Mouse (Mus musculus) heart, embryonic 16.5 days (tissue): ENCODE results near the gene Ppil4. TPM values are rescaled to one million over a fixed set of nuclear protein-coding genes. Genes with fewer than 3 reads are reported as not detected.

Source experiments
- ATAC-seq: fragments of 200-750 bp; cut with Nextera tagmentation; replicated peaks from 2 replicates; pipeline ENCODE4 v1.8.0; 2017; ENCODE audit warnings: moderate number of reproducible peaks; ENCODE audit not compliant: insufficient read depth, low FRiP score; ENCODE audit errors: extremely low read depth
- H3K27ac ChIP-seq: fragments of 300-500 bp; sonication (generic); 2 replicates; pipeline ENCODE4 v1.5.1; 2014; ENCODE audit warnings: mild to moderate bottlenecking, low read length, control low read depth, moderate library complexity
- H3K27me3 ChIP-seq: fragments of 300-500 bp; sonication (generic); 2 replicates; pipeline ENCODE4 v1.6.1; 2014; ENCODE audit warnings: low read length, mixed read lengths; ENCODE audit not compliant: control insufficient read depth, insufficient read depth
- H3K36me3 ChIP-seq: fragments of 300-500 bp; sonication (generic); 2 replicates; pipeline ENCODE4 v1.6.1; 2014; ENCODE audit not compliant: control insufficient read depth, insufficient read depth
- H3K4me1 ChIP-seq: fragments of 300-500 bp; sonication (generic); 2 replicates; pipeline ENCODE4 v1.6.1; 2014; ENCODE audit warnings: low read length, mixed read lengths; ENCODE audit not compliant: control insufficient read depth, insufficient read depth
- H3K4me2 ChIP-seq: fragments of 300-500 bp; sonication (generic); 2 replicates; pipeline ENCODE4 v1.6.1; 2014; ENCODE audit warnings: low read depth, mild to moderate bottlenecking, control low read depth, low read length
- H3K4me3 ChIP-seq: fragments of 300-500 bp; sonication (generic); 2 replicates; pipeline ENCODE4 v1.5.1; 2014; ENCODE audit warnings: mild to moderate bottlenecking, control low read depth, low read length
- H3K9ac ChIP-seq: fragments of 300-500 bp; sonication (generic); 2 replicates; pipeline ENCODE4 v1.6.1; 2014; ENCODE audit warnings: low read length, control low read depth
- H3K9me3 ChIP-seq: fragments of 300-500 bp; sonication (generic); replicated peaks from 2 replicates; pipeline ENCODE4 v1.6.1; 2016; ENCODE audit warnings: low read length; ENCODE audit not compliant: control insufficient read depth
- WGBS: fragments of 180-500 bp; shearing (Covaris S2); extraction: QIAGEN DNeasy Blood & Tissue Kit; methylation state at CpG from one replicate; pipeline ENCODE4 v1.1.7; 2014; 5-methylcytosine and 5-hydroxymethylcytosine counted together
- polyA plus RNA-seq: library from polyadenylated mRNA; unstranded; fragments of >200 nt; fragmentation: Nextera tagmentation; extraction: Ambion mirVana; gene quantifications from 2 replicates; pipeline ENCODE4 v1.2.1, GENCODE M21; 2015

Gene Ppil4
- polyA plus RNA-seq, 1 experiment from 2014 or later, result 34.1 TPM

GRCm38 (mm10) chr10:7819156-7819555, 26.5 kb downstream of the Ppil4 start:
- Histone ChIP-seq H3K4me1 (no peaks in the 10 kb centered on the region), H3K4me3 (no peak overlapping the region), H3K27me3 (no peaks in the 10 kb centered on the region), H3K9me3 (no peaks in the 10 kb centered on the region), H3K4me2 (no peak overlapping the region), H3K9ac (no peak overlapping the region), H3K36me3 (peaks cover 28% of the 10 kb centered on the region), H3K27ac (no peak overlapping the region)
- no peak for ATAC-seq
- 88% methylated on average over 4 of the region's 4 CpGs for WGBS

- no peaks in the 10 kb centered on the region for H3K9me3 ChIP-seq
- H3K9ac ChIP-seq, result no peak overlapping the region
- H3K4me1 ChIP-seq, result no peaks in the 10 kb centered on the region
- WGBS, result 76% methylated on average over 4 of the region's 4 CpGs
- no peak overlapping the region for H3K4me3 ChIP-seq
- no peak overlapping the region for H3K27ac ChIP-seq
- peaks cover 24% of the 10 kb centered on the region for H3K36me3 ChIP-seq
- no peak for ATAC-seq
- no peak overlapping the region for H3K4me2 ChIP-seq
- no peaks in the 10 kb centered on the region for H3K27me3 ChIP-seq
Observed at GRCm38 (mm10) chr10:7819603-7820002, 26.9 kb downstream of the Ppil4 start.

GRCm38 (mm10) chr10:7820171-7820570, 27.5 kb downstream of the Ppil4 start:
- no peak for ATAC-seq
- Histone ChIP-seq H3K4me1 (no peaks in the 10 kb centered on the region), H3K27ac (no peak overlapping the region), H3K27me3 (no peaks in the 10 kb centered on the region), H3K9ac (no peak overlapping the region), H3K36me3 (peaks cover 23% of the 10 kb centered on the region), H3K4me2 (no peak overlapping the region), H3K9me3 (no peaks in the 10 kb centered on the region), H3K4me3 (no peak overlapping the region)
- 89% methylated on average over 5 of the region's 5 CpGs for WGBS

GRCm38 (mm10) chr10:7821981-7822380, 29.3 kb downstream of the Ppil4 start:
- Histone ChIP-seq H3K4me3 (no peak overlapping the region), H3K4me1 (no peaks in the 10 kb centered on the region), H3K9me3 (no peaks in the 10 kb centered on the region), H3K27ac (no peak overlapping the region), H3K27me3 (no peaks in the 10 kb centered on the region), H3K9ac (no peak overlapping the region), H3K4me2 (no peak overlapping the region), H3K36me3 (peaks cover 21% of the 10 kb centered on the region)
- ATAC-seq, result no peak
- WGBS, result 92% methylated on average over 12 of the region's 12 CpGs

- no peak overlapping the region for H3K27ac ChIP-seq
- H3K4me1 ChIP-seq, result no peaks in the 10 kb centered on the region
- H3K27me3 ChIP-seq, result no peaks in the 10 kb centered on the region
- H3K9ac ChIP-seq, result no peak overlapping the region
- H3K9me3 ChIP-seq, result no peaks in the 10 kb centered on the region
- WGBS, result 78% methylated on average over 9 of the region's 9 CpGs
- no peak overlapping the region for H3K4me2 ChIP-seq
- H3K4me3 ChIP-seq, result no peak overlapping the region
- H3K36me3 ChIP-seq, result peaks cover 16% of the 10 kb centered on the region
- no peak for ATAC-seq
Observed at GRCm38 (mm10) chr10:7824663-7825280, 32.1 kb downstream of the Ppil4 start.

GRCm38 (mm10) chr10:7825281-7825665, 32.6 kb downstream of the Ppil4 start:
- no peaks in the 10 kb centered on the region for H3K4me1 ChIP-seq
- peaks cover 16% of the 10 kb centered on the region for H3K36me3 ChIP-seq
- H3K27me3 ChIP-seq, result no peaks in the 10 kb centered on the region
- no peak overlapping the region for H3K9ac ChIP-seq
- H3K4me3 ChIP-seq, result no peak overlapping the region
- no peak overlapping the region for H3K4me2 ChIP-seq
- H3K27ac ChIP-seq, result no peak overlapping the region
- H3K9me3 ChIP-seq, result no peaks in the 10 kb centered on the region
- WGBS, result 93% methylated on average over 4 of the region's 4 CpGs
- no peak for ATAC-seq

GRCm38 (mm10) chr10:7826106-7826505, 33.4 kb downstream of the Ppil4 start:
- Histone ChIP-seq H3K9me3 (no peaks in the 10 kb centered on the region), H3K4me2 (no peak overlapping the region), H3K27me3 (no peaks in the 10 kb centered on the region), H3K4me1 (no peaks in the 10 kb centered on the region), H3K9ac (no peak overlapping the region), H3K4me3 (no peak overlapping the region), H3K27ac (no peak overlapping the region), H3K36me3 (peaks cover 11% of the 10 kb centered on the region)
- 89% methylated on average over 9 of the region's 9 CpGs for WGBS
- ATAC-seq, result no peak

GRCm38 (mm10) chr10:7832171-7832676, 39.5 kb downstream of the Ppil4 start, which contains the start of gene Zc3h12d:
Gene Zc3h12d (plus strand): TSS chr10:7832470.
- Histone ChIP-seq H3K4me3 (peak within 1 kb of the TSS; percentile 44), H3K9ac (peak within 1 kb of the TSS; percentile 65), H3K9me3 (no peaks in the 10 kb centered on the region), H3K27me3 (no peaks in the 10 kb centered on the region; the same call in 1 of the 2 replicates), H3K36me3 (no peaks in the 10 kb centered on the region), H3K27ac (no peak within 1 kb of the TSS), H3K4me1 (peaks cover 6% of the 10 kb centered on the region; the same call in 1 of the 2 replicates), H3K4me2 (peak within 1 kb of the TSS; percentile 67)
- ATAC-seq, result peak; percentile 80
- WGBS, result 5% methylated on average over 15 of the region's 15 CpGs

GRCm38 (mm10) chr10:7833377-7834165, 40.9 kb downstream of the Ppil4 start:
- H3K36me3 ChIP-seq, result no peaks in the 10 kb centered on the region

More at GRCm38 (mm10) chr10:7833377-7834165, 40.9 kb downstream of the Ppil4 start:
- no peaks in the 10 kb centered on the region; the same call in 1 of the 2 replicates for H3K27me3 ChIP-seq
- no peak for ATAC-seq
- peaks cover 6% of the 10 kb centered on the region; the same call in 1 of the 2 replicates for H3K4me1 ChIP-seq
- H3K27ac ChIP-seq, result no peak overlapping the region
- no peak overlapping the region for H3K9ac ChIP-seq
- no peaks in the 10 kb centered on the region for H3K9me3 ChIP-seq
- H3K4me2 ChIP-seq, result no peak overlapping the region
- WGBS, result 71% methylated on average over 9 of the region's 9 CpGs
- no peak overlapping the region for H3K4me3 ChIP-seq
